Mouse (Mus musculus) layer of hippocampus, adult 2 months (tissue): ENCODE measurements around the gene Chd9. TPM values are rescaled to one million over a fixed set of nuclear protein-coding genes. Genes with fewer than 3 reads are reported as not detected.

ENCODE experiments used
- DNase-seq, 2 experiments: peaks; one replicate each; pipeline ENCODE4 v3.0.0; 2022; ENCODE audit warnings: low spot score in 2 of 2
- H3K27ac ChIP-seq: fragments of 200-600 bp; 2 replicates; pipeline ENCODE4 v1.8.1; 2022
- H3K4me3 ChIP-seq: fragments of 200-600 bp; 2 replicates; pipeline ENCODE4 v1.8.1; 2022; ENCODE audit warnings: mild to moderate bottlenecking
- CTCF ChIP-seq: fragments of 200-600 bp; conservative IDR thresholded peaks from 2 replicates; pipeline ENCODE4 v1.8.1; 2022; ENCODE audit warnings: antibody characterized with exemption, mild to moderate bottlenecking, moderate library complexity
- long read RNA-seq, 2 experiments: library from polyadenylated mRNA; stranded (forward); transcript quantifications; one replicate each; pipeline ENCODE4 v2.0.0; 2021; ENCODE audit warnings: borderline mapping rate in 2 of 2
- total RNA-seq, 2 experiments: library from RNA; stranded (reverse); gene quantifications; 2 replicates each; pipeline ENCODE4 v1.2.3; 2021

The Chd9 gene
- total RNA-seq = 100 to 1,000 TPM; 254 to 256 TPM
- long read RNA-seq, experiment 1, partial matches to known transcripts = 3 of 123 reads
- long read RNA-seq, experiment 1, other reads (novel, unspliced or antisense) = 119 of 123 reads
- long read RNA-seq, experiment 2, partial matches to known transcripts = 4 of 204 reads
- long read RNA-seq, experiment 2, other reads (novel, unspliced or antisense) = 196 of 204 reads

- Histone ChIP-seq H3K4me3 (peak within 1 kb of the TSS; percentile 80), H3K27ac (peak within 1 kb of the TSS; percentile 90)
- DNase-seq = peak; percentile 94 to 99
- TF ChIP-seq CTCF = peak; percentile 98
Measured at GRCm38 (mm10) chr8:90828181-90828986, at the start of gene Chd9. Gene Chd9 (plus strand): TSS chr8:90828352.

GRCm38 (mm10) chr8:90791616-90792015 lies 36.5 kb upstream of the Chd9 start:
- Histone ChIP-seq H3K27ac (no peak overlapping the region), H3K4me3 (no peak overlapping the region)
- no peak for DNase-seq
- TF ChIP-seq CTCF = no peak

GRCm38 (mm10) chr8:90793710-90794109 lies 34.4 kb upstream of the Chd9 start:
- no peak overlapping the region for H3K27ac ChIP-seq
- no peak overlapping the region for H3K4me3 ChIP-seq
- DNase-seq = peak; percentile 81 to 91
- peak; percentile 96 for TF ChIP-seq CTCF

- H3K27ac ChIP-seq = peak overlapping the region; percentile 68
- DNase-seq = peak; percentile 17 to 58
- peak; percentile 80 for TF ChIP-seq CTCF
- H3K4me3 ChIP-seq = peak overlapping the region; percentile 41; the same call in 1 of the 2 replicates
Measured at GRCm38 (mm10) chr8:90794990-90795861, 32.9 kb upstream of the Chd9 start.

GRCm38 (mm10) chr8:90799473-90799872 lies 28.7 kb upstream of the Chd9 start:
- no peak for DNase-seq
- no peak for TF ChIP-seq CTCF
- Histone ChIP-seq H3K4me3 (no peak overlapping the region), H3K27ac (no peak overlapping the region)

GRCm38 (mm10) chr8:90813602-90814320 lies 14.4 kb upstream of the Chd9 start:
- no peak overlapping the region for H3K4me3 ChIP-seq
- peak; percentile 61 for TF ChIP-seq CTCF
- DNase-seq = no peak
- H3K27ac ChIP-seq = no peak overlapping the region

GRCm38 (mm10) chr8:90816061-90816882 lies 11.9 kb upstream of the Chd9 start:
- no peak for TF ChIP-seq CTCF
- peak overlapping the region; percentile 46; the same call in 1 of the 2 replicates for H3K27ac ChIP-seq
- H3K4me3 ChIP-seq = peak overlapping the region; percentile 17
- DNase-seq = no peak

- Histone ChIP-seq H3K27ac (peak within 1 kb of the TSS; percentile 46; the same call in 1 of the 2 replicates), H3K4me3 (peak within 1 kb of the TSS; percentile 17)
- DNase-seq = no peak
- TF ChIP-seq CTCF = no peak
Measured at GRCm38 (mm10) chr8:90817293-90817692, 10.9 kb upstream of the Chd9 start, which contains the start of gene Gm19935. Gene Gm19935 (minus strand): TSS chr8:90817393.

GRCm38 (mm10) chr8:90819561-90820320 lies 8.4 kb upstream of the Chd9 start:
- Histone ChIP-seq H3K4me3 (no peak overlapping the region), H3K27ac (no peak overlapping the region)
- DNase-seq = no peak
- no peak for TF ChIP-seq CTCF

- no peak for DNase-seq
- Histone ChIP-seq H3K4me3 (no peak overlapping the region), H3K27ac (no peak overlapping the region)
- no peak for TF ChIP-seq CTCF
Measured at GRCm38 (mm10) chr8:90820321-90820696, 7.8 kb upstream of the Chd9 start.

- TF ChIP-seq CTCF = no peak
- DNase-seq = no peak
Measured at GRCm38 (mm10) chr8:90822443-90822842, 5.7 kb upstream of the Chd9 start.

More at GRCm38 (mm10) chr8:90822443-90822842, 5.7 kb upstream of the Chd9 start:
- Histone ChIP-seq H3K4me3 (no peak overlapping the region), H3K27ac (no peak overlapping the region)
